Mouse (Mus musculus) cerebellum, adult 2 months (tissue): ENCODE results near the gene Dusp5. TPM values are rescaled to one million over a fixed set of nuclear protein-coding genes. Genes with fewer than 3 reads are reported as not detected.

Experiments used
- DNase-seq, 2 experiments: peaks; one replicate each; pipeline ENCODE4 v3.0.0; 2021
- H3K27ac ChIP-seq: fragments of 200-500 bp; 2 replicates; pipeline ENCODE4 v1.5.1; 2012; ENCODE audit warnings: low read length, control low read depth, inconsistent platforms; ENCODE audit not compliant: insufficient read depth
- H3K27me3 ChIP-seq: fragments of 200-500 bp; 2 replicates; pipeline ENCODE4 v1.6.1; 2012; ENCODE audit warnings: inconsistent platforms, mild to moderate bottlenecking, low read length, moderate library complexity; ENCODE audit not compliant: control insufficient read depth, insufficient read depth
- H3K4me1 ChIP-seq: fragments of 200-500 bp; 2 replicates; pipeline ENCODE4 v1.6.1; 2011; ENCODE audit warnings: low read length; ENCODE audit not compliant: control insufficient read depth, insufficient read depth
- H3K4me3 ChIP-seq: fragments of 200-500 bp; replicated peaks from 2 replicates; pipeline ENCODE3; 2011; ENCODE audit warnings: mild to moderate bottlenecking, low read depth, low read length, control low read depth; ENCODE audit not compliant: insufficient read depth
- CTCF ChIP-seq: fragments of 200-500 bp; IDR thresholded peaks from 2 replicates; pipeline ENCODE4 v1.5.1; 2011; ENCODE audit warnings: low read depth, mild to moderate bottlenecking, control low read depth, low read length, moderate library complexity, borderline replicate concordance; ENCODE audit not compliant: insufficient read depth
- POLR2A ChIP-seq: fragments of 200-500 bp; IDR thresholded peaks from 2 replicates; pipeline ENCODE4 v1.6.1; 2011; ENCODE audit warnings: low read length, control low read depth, borderline replicate concordance; ENCODE audit not compliant: insufficient read depth
- WGBS: fragments of 180-500 bp; shearing (Covaris S2); methylation state at CpG from one replicate; pipeline ENCODE4 v1.1.7; 2018; 5-methylcytosine and 5-hydroxymethylcytosine counted together
- polyA plus RNA-seq: library from polyadenylated mRNA; depleted of rRNA; stranded (reverse); fragments of >200 nt; gene quantifications from 2 replicates; pipeline ENCODE4 v1.2.3, GENCODE M21; 2012

Dusp5 gene
- polyA plus RNA-seq, 1 experiment, result 80.4 TPM

- WGBS, result 12% methylated on average over 11 of the region's 11 CpGs
- H3K27me3 ChIP-seq, result no peaks in the 10 kb centered on the region
These were observed 9.1 kb downstream of the Dusp5 start for GRCm38 (mm10) chr19:53538024-53538423.

DNA sequence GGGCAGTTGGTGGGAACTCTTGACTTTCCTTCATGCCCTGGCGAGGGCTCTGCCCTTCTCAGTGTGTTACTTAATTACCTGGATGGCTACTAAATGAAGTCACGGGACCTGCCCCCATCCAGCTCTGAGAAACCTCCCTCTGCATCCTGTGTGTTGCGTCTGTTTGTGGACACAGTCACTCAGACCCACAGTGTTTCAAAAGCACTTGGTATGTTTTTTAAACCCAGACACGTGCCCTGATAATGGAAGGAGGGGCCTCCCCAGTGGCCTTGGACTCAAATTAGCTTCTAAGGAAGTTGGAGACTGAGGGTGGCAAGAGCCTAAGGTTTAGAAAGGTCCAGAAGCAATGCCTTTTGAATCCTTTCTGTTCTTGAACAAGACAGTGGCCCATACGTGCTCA lies 9.9 kb downstream of the Dusp5 start:
- TF ChIP-seq CTCF, result no peak
- no peak for DNase-seq
- H3K27me3 ChIP-seq, result no peaks in the 10 kb centered on the region
- H3K4me1 ChIP-seq, result peaks cover 63% of the 10 kb centered on the region
- peak overlapping the region; percentile 6; the same call in 1 of the 2 replicates for H3K27ac ChIP-seq
- H3K4me3 ChIP-seq, result no peak overlapping the region
- 12% methylated on average over 5 of the region's 5 CpGs for WGBS

More at GRCm38 (mm10) chr19:53538024-53538423, 9.1 kb downstream of the Dusp5 start:
- peak; percentile 43 to 55 for DNase-seq
- peak overlapping the region; percentile 54 for H3K27ac ChIP-seq
- H3K4me3 ChIP-seq, result no peak overlapping the region
- peaks cover 56% of the 10 kb centered on the region for H3K4me1 ChIP-seq
- TF ChIP-seq CTCF (no peak), POLR2A (no peak)

- 48% methylated on average over 3 of the region's 3 CpGs for WGBS
- Histone ChIP-seq H3K4me1 (peaks cover 61% of the 10 kb centered on the region), H3K27ac (0 out of 2 replicates have a peak overlapping the region, but pooled peaks have one; percentile 6), H3K4me3 (no peak overlapping the region), H3K27me3 (no peaks in the 10 kb centered on the region)
- no peak for TF ChIP-seq POLR2A
- no peak for TF ChIP-seq CTCF
- DNase-seq, result no peak
These were observed 10.4 kb downstream of the Dusp5 start for GRCm38 (mm10) chr19:53539296-53539695.

- WGBS, result 25% methylated on average over 5 of the region's 5 CpGs
- no peak for DNase-seq
- no peak overlapping the region for H3K4me3 ChIP-seq
- H3K4me1 ChIP-seq, result peaks cover 29% of the 10 kb centered on the region
- TF ChIP-seq CTCF (no peak), POLR2A (no peak)
- H3K27me3 ChIP-seq, result no peaks in the 10 kb centered on the region
- no peak overlapping the region for H3K27ac ChIP-seq
These were observed 14.7 kb downstream of the Dusp5 start for GRCm38 (mm10) chr19:53543602-53544001.

DNA sequence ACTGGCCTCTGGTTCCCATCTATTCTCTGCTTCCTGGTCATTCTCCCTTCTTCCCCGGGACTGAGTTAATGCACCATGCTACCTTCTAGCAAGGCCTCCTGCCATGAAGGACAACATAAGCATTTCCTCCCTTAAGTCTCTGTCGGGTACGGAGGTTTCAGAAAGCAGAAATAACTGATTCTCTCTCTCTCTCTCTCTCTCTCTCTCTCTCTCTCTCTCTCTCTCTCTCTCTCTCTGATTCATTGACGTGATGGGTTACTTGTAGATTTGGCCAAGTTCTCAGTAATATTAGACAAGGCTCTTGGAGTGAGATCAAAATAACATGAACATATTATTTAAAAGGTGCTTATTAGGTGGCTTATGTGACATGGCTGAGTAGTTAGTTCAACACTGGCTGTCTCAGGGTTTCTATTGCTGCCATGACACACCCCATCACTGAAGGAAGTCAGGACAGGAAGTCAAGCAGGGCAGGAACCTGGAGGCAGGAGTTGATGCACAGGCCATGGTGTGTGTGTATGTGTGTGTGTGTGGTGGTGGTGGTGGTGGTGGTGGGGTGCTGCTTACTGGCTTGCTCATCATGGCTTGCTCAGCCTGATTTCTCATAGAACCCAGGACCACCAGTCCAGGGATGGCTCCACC lies 16.1 kb downstream of the Dusp5 start:
- peaks cover 26% of the 10 kb centered on the region for H3K4me1 ChIP-seq
- H3K27me3 ChIP-seq, result no peaks in the 10 kb centered on the region
- H3K4me3 ChIP-seq, result no peak overlapping the region
- H3K27ac ChIP-seq, result no peak overlapping the region
- TF ChIP-seq POLR2A, result no peak
- TF ChIP-seq CTCF, result no peak
- no peak for DNase-seq
- 41% methylated on average over 4 of the region's 4 CpGs for whole genome bisulfite sequencing

DNA sequence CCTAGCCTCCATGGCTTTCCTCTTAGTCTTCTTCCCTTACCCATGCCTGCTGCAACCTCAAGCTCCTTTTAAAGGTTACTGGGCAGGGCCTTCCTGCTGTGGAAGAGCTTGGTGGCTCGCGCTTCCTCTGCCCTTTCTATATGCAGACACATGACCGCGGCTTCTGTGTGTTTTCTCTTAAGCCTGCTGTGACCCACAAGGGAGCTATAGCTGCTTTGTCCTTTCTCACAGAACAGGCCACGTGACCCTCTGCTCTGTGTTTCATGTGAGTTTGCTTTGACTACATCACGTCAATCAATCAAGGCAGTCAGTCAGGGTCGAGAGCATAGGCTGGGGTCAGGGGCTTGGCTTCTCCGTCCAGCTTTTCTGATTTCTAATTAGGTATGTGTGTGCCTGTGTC lies 18.7 kb downstream of the Dusp5 start:
- Histone ChIP-seq H3K27ac (no peak overlapping the region), H3K4me1 (peaks cover 16% of the 10 kb centered on the region), H3K27me3 (no peaks in the 10 kb centered on the region), H3K4me3 (no peak overlapping the region)
- WGBS, result 43% methylated on average over 8 of the region's 8 CpGs
- no peak for DNase-seq
- no peak for TF ChIP-seq POLR2A
- no peak for TF ChIP-seq CTCF

- no peaks in the 10 kb centered on the region for H3K27me3 ChIP-seq
- no peak for TF ChIP-seq POLR2A
- no peak for TF ChIP-seq CTCF
- H3K4me3 ChIP-seq, result no peak overlapping the region
- peak; percentile 49 to 50 for DNase-seq
- WGBS, result 15% methylated on average over 12 of the region's 12 CpGs
- H3K27ac ChIP-seq, result no peak overlapping the region
- peaks cover 7% of the 10 kb centered on the region; the same call in 1 of the 2 replicates for H3K4me1 ChIP-seq
These were observed 22.1 kb downstream of the Dusp5 start for GRCm38 (mm10) chr19:53550972-53551371.

GRCm38 (mm10) chr19:53552216-53552786 lies 23.4 kb downstream of the Dusp5 start:
- H3K4me1 ChIP-seq, result peaks cover 7% of the 10 kb centered on the region; the same call in 1 of the 2 replicates
- 72% methylated on average over 10 of the region's 10 CpGs for WGBS
- H3K27me3 ChIP-seq, result no peaks in the 10 kb centered on the region
- no peak for DNase-seq
- no peak overlapping the region for H3K27ac ChIP-seq
- no peak for TF ChIP-seq CTCF
- no peak for TF ChIP-seq POLR2A
- no peak overlapping the region for H3K4me3 ChIP-seq
